Mouse (Mus musculus) megakaryocyte progenitor cell, adult 5-6 weeks (primary cell): ENCODE results near the gene Traf2. TPM values are rescaled to one million over a fixed set of nuclear protein-coding genes. Genes with fewer than 3 reads are reported as not detected.

Experiments
- total RNA-seq, 2 experiments: library from RNA; stranded (forward) in 1 of 2; stranded (reverse) in 1 of 2; fragments of 157-497, 149-512 nt in 1 of 2; fragments of 200-1000 nt in 1 of 2; gene quantifications; 2 replicates each; pipeline versions ENCODE4 v1.2.3 to v1.2.4; 2015 to 2017

Traf2 gene
- total RNA-seq, 2 experiments from 2014 or later: 9.7 to 13.7 TPM

Other genes with a start within 250 kb of the Traf2 start
Only the 30 nearest of the 33 such genes appear.
- 19.1 and 23.4 TPM in 2 replicates for gene Man1b1, start 214.6 kb downstream of the Traf2 start, total RNA-seq (2015)
- gene Man1b1, start 214.6 kb downstream of the Traf2 start, total RNA-seq (2017): 42.5 and 52.1 TPM in 2 replicates
- 15.8 and 16.3 TPM in 2 replicates for gene Dpp7, start 190.6 kb downstream of the Traf2 start, total RNA-seq (2015)
- gene Dpp7, start 190.6 kb downstream of the Traf2 start, total RNA-seq (2017): 19.1 and 32.9 TPM in 2 replicates
- 42.2 and 60.4 TPM in 2 replicates for gene Uap1l1, start 181.3 kb downstream of the Traf2 start, total RNA-seq (2015)
- gene Uap1l1, start 181.3 kb downstream of the Traf2 start, total RNA-seq (2017): 13.6 and 14.5 TPM in 2 replicates
- 6.0 and 10.8 TPM in 2 replicates for gene Sapcd2, start 174.6 kb downstream of the Traf2 start, total RNA-seq (2015)
- 5.8 and 6.7 TPM in 2 replicates for gene Sapcd2, start 174.6 kb downstream of the Traf2 start, total RNA-seq (2017)
- not detected in 2 replicates for gene Entpd2, start 151.1 kb downstream of the Traf2 start, total RNA-seq (2015)
- gene Entpd2, start 151.1 kb downstream of the Traf2 start, total RNA-seq (2017): not detected in 2 replicates
- gene Npdc1, start 147.6 kb downstream of the Traf2 start, total RNA-seq (2015): 1.5 TPM in 1 of 2 replicates, not detected in the other
- 0.27 TPM in 1 of 2 replicates, not detected in the other for gene Npdc1, start 147.6 kb downstream of the Traf2 start, total RNA-seq (2017)
- gene Fut7, start 123.7 kb downstream of the Traf2 start, total RNA-seq (2015): 11.1 and 12.5 TPM in 2 replicates
- 21.4 and 24.2 TPM in 2 replicates for gene Fut7, start 123.7 kb downstream of the Traf2 start, total RNA-seq (2017)
- 66.7 and 70.5 TPM in 2 replicates for gene Abca2, start 118.2 kb downstream of the Traf2 start, total RNA-seq (2015)
- 26.9 and 29.5 TPM in 2 replicates for gene Abca2, start 118.2 kb downstream of the Traf2 start, total RNA-seq (2017)
- not detected in 2 replicates for gene Clic3, start 90.1 kb downstream of the Traf2 start, total RNA-seq (2015)
- 0.27 TPM in 1 of 2 replicates, not detected in the other for gene Clic3, start 90.1 kb downstream of the Traf2 start, total RNA-seq (2017)
- 32.8 and 40.9 TPM in 2 replicates for gene Paxx, start 85.8 kb downstream of the Traf2 start, total RNA-seq (2015)
- gene Paxx, start 85.8 kb downstream of the Traf2 start, total RNA-seq (2017): 15.3 and 21.3 TPM in 2 replicates
- gene Ptgds, start 76.9 kb downstream of the Traf2 start, total RNA-seq (2015): 0.42 TPM in 1 of 2 replicates, not detected in the other
- gene Ptgds, start 76.9 kb downstream of the Traf2 start, total RNA-seq (2017): not detected in 2 replicates
- gene Lcn12, start 53.0 kb downstream of the Traf2 start, total RNA-seq (2015): 0.27 TPM in 1 of 2 replicates, not detected in the other
- gene Lcn12, start 53.0 kb downstream of the Traf2 start, total RNA-seq (2017): not detected in 2 replicates
- 27.1 and 27.6 TPM in 2 replicates for gene Fbxw5, start 46.2 kb downstream of the Traf2 start, total RNA-seq (2015)
- 25.1 and 27.4 TPM in 2 replicates for gene Fbxw5, start 46.2 kb downstream of the Traf2 start, total RNA-seq (2017)
- gene C8g, start 45.2 kb downstream of the Traf2 start, total RNA-seq (2015): 2.6 and 5.6 TPM in 2 replicates
- 0.81 and 3.8 TPM in 2 replicates for gene C8g, start 45.2 kb downstream of the Traf2 start, total RNA-seq (2017)
- 141 and 144 TPM in 2 replicates for gene Edf1, start 10.9 kb upstream of the Traf2 start, total RNA-seq (2015)
- gene Edf1, start 10.9 kb upstream of the Traf2 start, total RNA-seq (2017): 95.5 and 128 TPM in 2 replicates
- gene Mamdc4, start 27.9 kb upstream of the Traf2 start, total RNA-seq (2015): 0.42 and 0.86 TPM in 2 replicates
- gene Mamdc4, start 27.9 kb upstream of the Traf2 start, total RNA-seq (2017): 0.12 and 9.3 TPM in 2 replicates
- 48.1 and 56.5 TPM in 2 replicates for gene Phpt1, start 28.3 kb upstream of the Traf2 start, total RNA-seq (2015)
- gene Phpt1, start 28.3 kb upstream of the Traf2 start, total RNA-seq (2017): 29.6 and 35.4 TPM in 2 replicates
- gene Ajm1, start 34.8 kb upstream of the Traf2 start, total RNA-seq (2015): not detected in 2 replicates
- gene Ajm1, start 34.8 kb upstream of the Traf2 start, total RNA-seq (2017): 0.10 TPM in 1 of 2 replicates, not detected in the other
- gene Rabl6, start 61.6 kb upstream of the Traf2 start, total RNA-seq (2015): 37.4 and 49.5 TPM in 2 replicates
- gene Rabl6, start 61.6 kb upstream of the Traf2 start, total RNA-seq (2017): 54.9 and 86.7 TPM in 2 replicates
- gene Ccdc183, start 70.7 kb upstream of the Traf2 start, total RNA-seq (2015): not detected in 2 replicates
- not detected in 2 replicates for gene Ccdc183, start 70.7 kb upstream of the Traf2 start, total RNA-seq (2017)
- gene Tmem141, start 75.1 kb upstream of the Traf2 start, total RNA-seq (2015): 9.9 and 17.4 TPM in 2 replicates
- gene Tmem141, start 75.1 kb upstream of the Traf2 start, total RNA-seq (2017): 18.1 and 18.6 TPM in 2 replicates
- gene Fcna, start 81.1 kb upstream of the Traf2 start, total RNA-seq (2015): 0.68 and 1.4 TPM in 2 replicates
- gene Fcna, start 81.1 kb upstream of the Traf2 start, total RNA-seq (2017): 0.50 and 1.7 TPM in 2 replicates
- gene Lcn8, start 106.2 kb upstream of the Traf2 start, total RNA-seq (2015): not detected in 2 replicates
- gene Lcn8, start 106.2 kb upstream of the Traf2 start, total RNA-seq (2017): not detected in 2 replicates
- gene Lcn5, start 111.0 kb upstream of the Traf2 start, total RNA-seq (2015): not detected in 2 replicates
- gene Lcn5, start 111.0 kb upstream of the Traf2 start, total RNA-seq (2017): not detected in 2 replicates
- not detected in 2 replicates for gene Lcn6, start 129.8 kb upstream of the Traf2 start, total RNA-seq (2015)
- gene Lcn6, start 129.8 kb upstream of the Traf2 start, total RNA-seq (2017): not detected in 2 replicates
- not detected in 2 replicates for gene Lcn10, start 135.8 kb upstream of the Traf2 start, total RNA-seq (2015)
- not detected in 2 replicates for gene Lcn10, start 135.8 kb upstream of the Traf2 start, total RNA-seq (2017)
- not detected in 2 replicates for gene Obp2a, start 153.1 kb upstream of the Traf2 start, total RNA-seq (2015)
- gene Obp2a, start 153.1 kb upstream of the Traf2 start, total RNA-seq (2017): not detected in 2 replicates
- gene Bmyc, start 159.8 kb upstream of the Traf2 start, total RNA-seq (2015): 16.0 and 19.1 TPM in 2 replicates
- gene Bmyc, start 159.8 kb upstream of the Traf2 start, total RNA-seq (2017): 6.5 and 8.6 TPM in 2 replicates
- gene Obp2b, start 190.1 kb upstream of the Traf2 start, total RNA-seq (2015): not detected in 2 replicates
- not detected in 2 replicates for gene Obp2b, start 190.1 kb upstream of the Traf2 start, total RNA-seq (2017)
- gene Lcn3, start 218.6 kb upstream of the Traf2 start, total RNA-seq (2015): not detected in 2 replicates
- not detected in 2 replicates for gene Lcn3, start 218.6 kb upstream of the Traf2 start, total RNA-seq (2017)